Mouse (Mus musculus) neural tube, embryonic 13.5 days (tissue): ENCODE results near the gene Mfsd12. TPM values are rescaled to one million over a fixed set of nuclear protein-coding genes. Genes with fewer than 3 reads are reported as not detected.
A peak's percentile ranks its signal among the peaks of the same experiment; 100 is the strongest.

Experiments
- ATAC-seq: fragments of 200-750 bp; cut with Nextera tagmentation; 2 replicates; pipeline ENCODE4 v1.8.0; 2017; ENCODE audit warnings: low read depth, mild to moderate bottlenecking, moderate TSS enrichment, moderate library complexity
- H3K27ac ChIP-seq: fragments of 300-500 bp; sonication (generic); replicated peaks from 2 replicates; pipeline ENCODE4 v1.5.1; 2015; ENCODE audit warnings: moderate library complexity, mild to moderate bottlenecking, inconsistent platforms
- H3K27me3 ChIP-seq: fragments of 300-500 bp; sonication (generic); 2 replicates; pipeline ENCODE4 v1.6.1; 2015; ENCODE audit warnings: mild to moderate bottlenecking, inconsistent platforms
- H3K36me3 ChIP-seq: fragments of 300-500 bp; sonication (generic); 2 replicates; pipeline ENCODE4 v1.6.1; 2015; ENCODE audit warnings: mild to moderate bottlenecking, inconsistent platforms
- H3K4me1 ChIP-seq: fragments of 300-500 bp; sonication (generic); replicated peaks from 2 replicates; pipeline ENCODE4 v1.6.1; 2015; ENCODE audit warnings: inconsistent platforms
- H3K4me2 ChIP-seq: fragments of 300-500 bp; sonication (generic); 2 replicates; pipeline ENCODE4 v1.6.1; 2015; ENCODE audit warnings: inconsistent platforms, mild to moderate bottlenecking, moderate library complexity
- H3K4me3 ChIP-seq: fragments of 300-500 bp; sonication (generic); 2 replicates; pipeline ENCODE4 v1.5.1; 2015; ENCODE audit warnings: mild to moderate bottlenecking, inconsistent platforms
- H3K9ac ChIP-seq: fragments of 300-500 bp; sonication (generic); 2 replicates; pipeline ENCODE4 v1.6.1; 2015; ENCODE audit warnings: moderate library complexity, mild to moderate bottlenecking, inconsistent platforms
- H3K9me3 ChIP-seq: fragments of 300-500 bp; sonication (generic); 2 replicates; pipeline ENCODE4 v1.6.1; 2016; ENCODE audit warnings: inconsistent platforms
- WGBS: fragments of 180-500 bp; shearing (Covaris S2); methylation state at CpG from one replicate; pipeline ENCODE4 v1.1.7; 2015; 5-methylcytosine and 5-hydroxymethylcytosine counted together
- polyA plus RNA-seq: library from polyadenylated mRNA; unstranded; fragments of >200 nt; fragmentation: Nextera tagmentation; extraction: Ambion mirVana; gene quantifications from 2 replicates; pipeline ENCODE4 v1.2.1, GENCODE M21; 2015

Gene Mfsd12
- polyA plus RNA-seq, 1 experiment from 2014 or later = 17.8 TPM

DNA sequence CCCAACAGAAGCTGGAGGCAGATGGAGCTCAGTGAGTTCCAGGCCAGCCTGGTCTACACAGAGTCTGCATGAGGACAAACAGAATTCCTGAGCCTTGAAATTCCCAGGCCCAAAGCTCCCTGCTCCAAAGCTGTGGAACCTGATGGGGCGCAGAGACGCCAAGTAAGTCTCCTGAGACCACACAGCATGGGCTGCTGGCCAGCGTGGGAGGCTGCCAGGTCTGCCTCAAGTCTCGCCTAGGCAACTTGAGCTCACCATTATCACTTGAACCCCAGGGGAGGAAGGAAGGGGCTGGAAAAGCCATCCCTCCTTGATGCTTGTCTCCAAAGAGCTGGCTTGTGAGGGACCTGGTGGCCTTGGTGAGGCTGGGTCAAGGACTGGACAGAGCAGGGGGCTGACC is 27.3 kb upstream of the Mfsd12 start:
- Histone ChIP-seq H3K27ac (no peak overlapping the region; the same call in 1 of the 2 replicates), H3K4me2 (peak overlapping the region; percentile 3; the same call in 1 of the 2 replicates), H3K4me3 (no peak overlapping the region), H3K9me3 (no peaks in the 10 kb centered on the region), H3K4me1 (peaks cover 22% of the 10 kb centered on the region), H3K27me3 (peaks cover 31% of the 10 kb centered on the region), H3K9ac (0 out of 2 replicates have a peak overlapping the region, but pooled peaks have one; percentile 34), H3K36me3 (peaks cover 24% of the 10 kb centered on the region)
- WGBS = 57% methylated on average over 4 of the region's 4 CpGs
- no peak for ATAC-seq

DNA sequence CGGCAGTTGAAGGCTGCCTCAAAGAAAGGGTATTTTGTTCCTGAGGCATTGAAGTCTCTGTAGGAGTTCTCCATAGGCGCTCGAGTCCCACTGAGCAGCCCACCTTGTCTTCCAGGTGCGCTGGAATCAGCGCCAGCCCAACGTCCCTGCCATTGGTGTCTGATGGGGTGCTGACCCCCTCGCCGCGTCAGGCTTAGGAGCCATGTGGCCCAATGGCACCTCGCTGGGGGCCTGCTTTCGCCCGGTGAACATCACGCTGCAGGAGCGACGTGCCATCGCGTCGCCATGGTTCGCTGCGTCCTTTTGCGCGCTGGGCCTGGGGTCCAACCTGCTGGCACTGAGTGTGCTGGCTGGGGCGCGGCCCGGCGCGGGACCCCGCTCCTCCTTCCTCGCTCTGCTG is 25.0 kb upstream of the Mfsd12 start:
- 19% methylated on average over 29 of the region's 29 CpGs for WGBS
- Histone ChIP-seq H3K36me3 (peaks cover 1% of the 10 kb centered on the region), H3K9me3 (no peaks in the 10 kb centered on the region), H3K4me2 (0 out of 2 replicates have a peak overlapping the region, but pooled peaks have one; percentile 1), H3K9ac (0 out of 2 replicates have a peak overlapping the region, but pooled peaks have one; percentile 17), H3K27me3 (peaks cover 40% of the 10 kb centered on the region), H3K27ac (no peak overlapping the region), H3K4me1 (peaks cover 25% of the 10 kb centered on the region), H3K4me3 (no peak overlapping the region)
- ATAC-seq = no peak

DNA sequence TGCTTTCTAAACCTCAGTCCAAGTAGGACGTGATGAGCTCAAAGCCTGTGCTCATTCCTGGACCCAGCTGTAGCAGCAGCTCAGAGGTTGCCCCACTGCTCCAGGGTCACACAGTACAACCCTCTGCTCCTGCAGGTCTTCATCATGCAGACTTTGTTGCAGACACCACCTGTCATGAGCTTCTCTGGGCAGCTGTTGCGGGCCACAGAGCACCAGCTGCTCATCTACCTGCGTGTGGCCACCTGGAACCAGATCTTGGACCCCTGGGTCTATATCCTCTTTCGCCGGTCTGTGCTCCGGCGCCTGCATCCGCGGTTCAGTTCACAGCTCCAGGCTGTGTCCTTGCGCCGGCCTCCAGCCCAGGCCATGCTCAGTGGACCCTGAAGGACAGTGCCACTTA is 23.0 kb upstream of the Mfsd12 start:
- Histone ChIP-seq H3K27ac (no peak overlapping the region), H3K4me1 (peaks cover 15% of the 10 kb centered on the region)

DNA sequence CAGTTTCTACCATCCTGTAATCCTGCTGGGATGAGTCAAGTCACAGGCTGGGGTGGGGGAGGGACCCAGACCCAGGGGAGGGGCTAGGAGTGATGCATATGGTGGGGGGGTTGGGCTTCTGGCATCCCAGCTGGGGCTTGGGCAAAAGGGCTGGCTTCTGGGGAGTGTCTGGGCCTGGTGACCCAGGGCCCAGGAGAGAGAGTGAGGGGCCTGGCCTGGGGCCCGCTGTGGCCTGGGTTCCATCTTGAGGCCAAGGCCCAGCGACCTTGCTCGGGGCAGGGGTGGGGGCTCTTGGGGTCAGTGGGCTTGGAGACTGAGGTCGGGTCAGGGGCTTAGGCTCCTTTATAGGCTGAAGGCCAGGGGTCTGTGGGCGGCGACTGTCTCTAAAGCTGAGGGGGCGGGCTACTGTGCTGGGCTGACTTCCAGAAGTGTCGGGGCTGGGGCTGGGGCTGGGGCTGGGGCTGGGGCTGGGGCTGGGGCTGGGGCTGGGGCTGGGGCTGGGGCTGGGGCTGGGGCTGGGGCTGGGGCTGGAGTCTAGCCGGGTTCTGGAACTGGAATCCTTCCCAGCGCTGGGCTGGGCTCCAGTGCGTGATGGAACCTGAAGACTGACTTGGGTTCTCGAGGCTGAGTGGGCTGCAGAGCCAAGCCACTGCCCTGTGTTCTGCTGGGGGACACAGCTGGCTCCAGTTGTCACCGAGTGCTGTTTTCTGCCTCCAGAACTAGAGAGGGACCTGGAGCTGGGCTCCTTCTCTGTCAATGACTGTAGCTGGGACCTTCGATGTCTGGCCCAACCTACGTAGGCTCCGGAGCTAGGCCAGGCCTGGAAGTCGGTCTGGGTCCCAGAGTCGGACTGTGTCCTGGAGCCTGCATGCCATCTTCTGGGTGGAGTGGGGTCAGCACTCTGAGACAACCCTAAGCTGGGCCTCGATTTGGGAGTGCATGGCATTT is 21.6 kb upstream of the Mfsd12 start:
- 42% methylated on average over 18 of the region's 19 CpGs for WGBS

More for the DNA sequence above, 23.0 kb upstream of the Mfsd12 start:
- Histone ChIP-seq H3K4me2 (no peak overlapping the region), H3K36me3 (no peaks in the 10 kb centered on the region), H3K27me3 (peaks cover 56% of the 10 kb centered on the region), H3K9me3 (no peaks in the 10 kb centered on the region), H3K4me3 (no peak overlapping the region), H3K9ac (no peak overlapping the region)
- 69% methylated on average over 11 of the region's 11 CpGs for WGBS
- ATAC-seq = no peak

DNA sequence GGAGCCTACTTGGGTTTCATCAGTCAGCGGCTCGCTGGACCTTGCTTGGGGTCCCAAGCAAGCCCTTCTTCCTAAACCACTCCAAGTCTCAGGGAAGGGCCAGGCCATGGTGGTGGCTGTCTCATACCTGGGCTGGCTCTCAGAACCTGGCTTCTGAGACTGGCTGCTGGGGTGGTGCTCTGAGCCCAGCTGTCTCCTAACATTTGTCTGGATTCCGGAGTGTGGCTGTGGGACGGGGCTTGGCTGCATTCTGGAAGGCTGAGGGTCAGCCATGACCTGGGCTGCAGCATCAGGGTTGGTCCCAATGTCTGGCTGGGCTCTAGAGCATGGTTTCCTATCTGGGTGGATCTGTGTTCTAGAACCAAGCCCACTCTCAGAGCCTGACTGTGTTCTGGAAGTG is 20.7 kb upstream of the Mfsd12 start:
- H3K4me3 ChIP-seq = no peak overlapping the region
- no peak for ATAC-seq
- H3K36me3 ChIP-seq = no peaks in the 10 kb centered on the region
- H3K27me3 ChIP-seq = peaks cover 71% of the 10 kb centered on the region
- H3K9me3 ChIP-seq = no peaks in the 10 kb centered on the region
- no peak overlapping the region for H3K4me2 ChIP-seq
- H3K27ac ChIP-seq = no peak overlapping the region
- H3K9ac ChIP-seq = no peak overlapping the region
- 96% methylated on average over 4 of the region's 4 CpGs for WGBS
- peaks cover 4% of the 10 kb centered on the region; the same call in 1 of the 2 replicates for H3K4me1 ChIP-seq

More for the DNA sequence above, 21.6 kb upstream of the Mfsd12 start:
- Histone ChIP-seq H3K4me2 (no peak overlapping the region), H3K9me3 (no peaks in the 10 kb centered on the region), H3K4me1 (peaks cover 4% of the 10 kb centered on the region; the same call in 1 of the 2 replicates), H3K9ac (peak overlapping the region; percentile 41; the same call in 1 of the 2 replicates), H3K27me3 (peaks cover 64% of the 10 kb centered on the region), H3K36me3 (no peaks in the 10 kb centered on the region), H3K4me3 (no peak overlapping the region), H3K27ac (peak overlapping the region; percentile 28; the same call in 1 of the 2 replicates)
- ATAC-seq = 0 out of 2 replicates have a peak, but pooled peaks have one; percentile 33

DNA sequence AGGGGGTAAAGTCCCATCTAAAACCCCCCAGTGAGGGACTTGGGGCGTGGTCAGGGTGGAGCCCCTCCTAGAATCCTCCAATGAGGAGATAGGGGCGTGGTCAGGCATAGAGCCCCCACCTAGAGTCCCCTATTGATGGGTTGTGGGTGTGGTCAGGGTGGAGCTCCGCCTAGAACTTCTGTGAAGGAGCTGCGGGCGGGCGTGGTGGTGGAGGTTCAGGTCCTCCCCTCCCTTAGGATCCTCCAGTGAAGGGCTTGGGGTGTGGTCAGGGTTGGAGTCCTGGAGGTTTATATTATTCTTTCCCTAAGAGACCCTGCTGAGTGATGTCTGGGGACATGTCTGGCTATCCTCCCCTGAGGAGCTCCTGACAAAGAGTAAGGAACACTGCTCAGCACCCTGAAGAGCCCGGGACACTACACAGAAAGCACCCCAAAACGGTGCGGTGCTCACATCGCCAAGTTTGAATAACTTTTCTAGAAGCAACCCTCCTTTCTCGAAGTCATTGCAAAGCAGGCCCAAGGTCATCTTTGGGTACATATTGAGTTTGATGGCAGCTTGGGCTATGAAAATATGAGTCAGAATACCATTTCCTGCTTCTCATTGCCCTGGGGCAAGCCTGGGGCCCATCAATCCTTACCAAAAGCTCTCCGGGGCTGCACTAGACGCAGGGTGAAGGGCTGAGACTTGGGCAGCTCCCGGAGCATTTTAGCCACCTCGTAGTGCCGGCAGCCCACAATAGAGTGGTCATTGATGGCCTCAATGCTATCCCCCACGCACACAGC is 16.5 kb upstream of the Mfsd12 start:
- WGBS = 34% methylated on average over 17 of the region's 17 CpGs
- Histone ChIP-seq H3K4me3 (no peak overlapping the region), H3K36me3 (no peaks in the 10 kb centered on the region), H3K9ac (no peak overlapping the region), H3K27me3 (peaks cover 81% of the 10 kb centered on the region), H3K27ac (no peak overlapping the region), H3K4me2 (no peak overlapping the region), H3K4me1 (peaks cover 8% of the 10 kb centered on the region), H3K9me3 (no peaks in the 10 kb centered on the region)
- no peak for ATAC-seq

DNA sequence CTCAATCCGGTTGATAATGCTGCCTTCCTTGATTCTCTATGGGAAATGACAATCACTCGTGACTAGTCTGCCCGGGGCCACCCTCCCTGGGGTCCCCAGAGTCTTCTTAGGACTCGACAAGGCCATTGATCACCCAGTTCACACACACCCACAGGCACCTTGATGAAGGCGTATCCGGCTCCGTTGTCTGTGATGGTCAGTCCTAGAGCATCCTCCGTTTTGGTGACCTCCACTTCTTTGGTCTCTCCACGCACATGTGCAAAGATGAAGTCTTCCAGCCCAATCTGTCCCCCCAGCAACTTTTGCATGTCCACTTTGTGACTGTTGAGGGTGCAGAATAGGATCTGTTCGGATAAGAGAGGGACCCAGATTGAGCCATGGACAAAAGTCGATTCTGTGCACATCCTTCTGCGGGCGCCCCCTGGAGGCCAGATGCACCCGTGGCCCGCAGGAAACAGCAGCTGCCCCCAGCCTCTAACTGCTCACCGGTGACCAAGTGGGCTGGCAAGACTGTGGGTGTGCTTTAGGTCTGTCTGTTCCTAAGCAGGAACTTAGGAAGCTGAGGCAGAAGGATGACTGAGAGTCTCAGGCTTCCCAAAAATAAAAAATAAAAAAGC is 15.8 kb upstream of the Mfsd12 start:
- no peak overlapping the region for H3K27ac ChIP-seq
- no peak overlapping the region for H3K9ac ChIP-seq
- no peak overlapping the region for H3K4me2 ChIP-seq
- no peaks in the 10 kb centered on the region for H3K9me3 ChIP-seq
- H3K36me3 ChIP-seq = no peaks in the 10 kb centered on the region
- H3K27me3 ChIP-seq = peaks cover 83% of the 10 kb centered on the region
- H3K4me1 ChIP-seq = peaks cover 10% of the 10 kb centered on the region
- ATAC-seq = no peak
- WGBS = 36% methylated on average over 16 of the region's 16 CpGs
- H3K4me3 ChIP-seq = no peak overlapping the region

DNA sequence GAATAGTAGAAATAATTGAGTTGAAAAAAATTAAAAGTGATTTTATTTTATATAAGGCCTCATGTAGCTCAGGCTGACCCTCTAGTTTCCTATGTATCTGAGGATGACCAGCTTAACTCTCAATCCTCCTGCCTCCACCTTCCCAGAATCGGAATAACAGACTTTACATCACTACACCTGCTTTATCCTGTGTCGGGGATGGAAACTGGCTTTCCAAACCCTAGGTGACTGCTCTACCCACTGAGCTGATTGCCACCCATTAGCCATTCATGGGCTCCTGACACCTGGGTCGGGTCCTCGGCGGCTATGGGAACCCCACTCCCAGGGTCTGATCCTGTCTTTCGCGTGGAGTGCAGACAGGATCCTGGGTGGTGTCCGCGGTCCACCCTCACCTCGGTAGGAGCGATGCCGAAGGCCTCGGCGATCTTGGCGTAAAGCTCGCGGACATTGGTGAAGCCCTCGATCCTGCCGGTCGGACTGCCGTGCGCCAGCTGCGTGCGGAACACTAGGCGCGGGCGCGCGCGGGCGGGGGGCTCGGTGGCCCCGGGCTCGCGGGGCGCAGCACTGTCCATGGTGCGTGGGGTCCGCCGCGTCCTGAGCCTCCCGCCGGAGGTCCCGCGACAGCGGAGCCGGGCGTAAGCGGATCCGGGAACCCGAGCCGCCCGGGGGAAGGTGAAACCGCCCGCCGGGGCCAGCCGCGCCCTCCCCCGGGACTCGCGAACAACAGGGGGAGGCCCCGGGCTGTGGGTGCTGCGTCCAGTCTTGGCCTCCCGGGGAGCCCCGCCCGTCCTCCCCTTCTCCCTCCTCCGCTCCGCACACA is 14.4 kb upstream of the Mfsd12 start, which contains the start of gene Gipc3:
TSS of gene Gipc3 (minus strand) at position 581 of the 820 bp plus-strand sequence.
- peaks cover 83% of the 10 kb centered on the region for H3K27me3 ChIP-seq
- ATAC-seq = no peak
- 5% methylated on average over 66 of the region's 67 CpGs for WGBS
- H3K4me3 ChIP-seq = peak within 1 kb of the TSS; percentile 43
- no peak within 1 kb of the TSS for H3K27ac ChIP-seq
- H3K4me1 ChIP-seq = peaks cover 19% of the 10 kb centered on the region
- peak within 1 kb of the TSS; percentile 65 for H3K9ac ChIP-seq
- no peaks in the 10 kb centered on the region for H3K9me3 ChIP-seq
- no peaks in the 10 kb centered on the region for H3K36me3 ChIP-seq
- peak within 1 kb of the TSS; percentile 68 for H3K4me2 ChIP-seq

DNA sequence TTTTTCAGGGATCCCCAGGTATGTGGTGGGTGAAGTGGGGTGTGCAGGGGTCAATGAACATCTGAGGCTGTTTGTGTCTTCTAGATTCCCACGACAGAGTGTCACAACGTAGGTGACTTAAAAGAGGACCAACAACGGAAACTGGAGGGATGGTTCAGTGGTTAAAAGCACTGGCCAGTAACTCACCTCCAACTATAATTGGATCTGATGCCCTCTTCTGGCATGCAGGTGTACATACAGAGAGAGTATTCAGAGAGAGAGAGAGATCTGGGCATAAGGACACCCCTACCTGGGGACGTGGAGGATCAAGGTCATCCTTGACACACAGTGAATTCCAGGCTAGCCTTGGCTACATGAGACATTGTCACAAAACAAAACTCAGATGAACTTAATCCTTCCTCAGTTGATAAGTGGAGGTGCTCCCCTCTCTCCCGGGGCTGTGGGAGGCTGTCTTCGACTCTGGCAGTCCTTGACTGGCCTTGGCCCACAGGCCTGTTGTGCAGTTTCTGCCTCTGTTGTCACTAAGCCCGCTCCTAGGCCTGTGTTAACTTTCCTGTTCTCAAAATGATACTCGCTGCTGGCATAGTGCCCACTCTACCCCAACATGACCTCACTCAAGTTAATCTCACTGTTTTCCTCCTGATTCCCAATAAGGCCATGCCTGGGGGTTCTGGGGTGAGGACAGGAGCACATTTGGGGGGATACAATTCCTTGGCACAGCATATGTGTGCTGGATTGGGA is 12.7 kb upstream of the Mfsd12 start:
- no peak for ATAC-seq
- peaks cover 74% of the 10 kb centered on the region for H3K27me3 ChIP-seq
- 58% methylated on average over 8 of the region's 8 CpGs for WGBS

DNA sequence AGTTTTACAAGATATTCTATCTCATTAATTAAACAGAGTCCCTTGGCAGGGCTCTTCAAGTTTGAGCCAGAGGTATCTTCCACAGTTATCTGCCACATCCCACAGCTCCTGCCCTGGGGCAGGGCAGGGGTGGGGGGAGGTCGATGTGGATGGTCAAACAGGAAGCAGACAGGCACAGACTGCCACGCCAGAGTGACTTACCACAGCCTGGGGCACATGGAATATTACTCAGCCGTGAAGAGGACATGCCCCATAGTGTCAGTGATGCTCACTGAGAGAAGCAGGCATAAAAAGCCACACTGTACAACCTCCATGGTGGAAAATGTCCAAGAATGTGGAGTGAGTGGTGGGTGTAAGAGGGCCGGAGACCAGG is 12.1 kb upstream of the Mfsd12 start:
- WGBS = 90% methylated on average over 4 of the region's 4 CpGs
- Histone ChIP-seq H3K27me3 (peaks cover 70% of the 10 kb centered on the region), H3K27ac (no peak overlapping the region), H3K4me2 (no peak overlapping the region), H3K4me3 (no peak overlapping the region), H3K9ac (no peak overlapping the region), H3K4me1 (peaks cover 32% of the 10 kb centered on the region), H3K36me3 (no peaks in the 10 kb centered on the region), H3K9me3 (no peaks in the 10 kb centered on the region)
- ATAC-seq = no peak

More for the DNA sequence above, 12.7 kb upstream of the Mfsd12 start:
- no peak overlapping the region for H3K4me3 ChIP-seq
- H3K4me2 ChIP-seq = no peak overlapping the region
- peaks cover 27% of the 10 kb centered on the region for H3K4me1 ChIP-seq
- H3K36me3 ChIP-seq = no peaks in the 10 kb centered on the region
- no peaks in the 10 kb centered on the region for H3K9me3 ChIP-seq
- H3K27ac ChIP-seq = no peak overlapping the region
- no peak overlapping the region for H3K9ac ChIP-seq
